In genomic region chr6:48803406-48804051, GRCm38 (mm10) we compare ENCODE assay signal across 22 mouse cellular contexts. TPM values are rescaled to one million over a fixed set of nuclear protein-coding genes. Genes with fewer than 3 reads are reported as not detected.
A peak's percentile ranks its signal among the peaks of the same experiment; 100 is the strongest.
DNase-seq lines count a peak whose midpoint lies in the region; ATAC-seq and TF ChIP-seq lines count a peak whose summit lies in the region.
"Had no signal": no experiment of that assay in that cellular context is flagged by ENCODE, and none has a peak within 500 bp of the region (broad histone marks: within the 10 kb centered on the region; RNA-seq: fewer than 3 reads in every experiment).

No protein-coding gene starts in this region.

- peak overlapping the region; percentile 26; the same call in 1 of the 2 replicates for H3K27ac ChIP-seq in hindbrain, postnatal 0 days
- no peak overlapping the region for H3K27ac ChIP-seq in hindbrain, embryonic 10.5 days
- no peak overlapping the region for H3K27ac ChIP-seq in intestine, embryonic 15.5 days
- H3K27ac ChIP-seq: embryonic facial prominence, embryonic 12.5 days; forebrain, embryonic 12.5 days; gastrocnemius, adult 2 months; hindbrain, embryonic 12.5 days had no signal

- H3K4me2 ChIP-seq in hindbrain, postnatal 0 days (ENCODE audit: low read depth, low read length) = no peak overlapping the region
- no peak overlapping the region for H3K4me2 ChIP-seq in intestine, embryonic 15.5 days (replicated peaks)
- H3K4me2 ChIP-seq: embryonic facial prominence, embryonic 12.5 days; forebrain, embryonic 12.5 days; heart, embryonic 12.5 days; hindbrain, embryonic 12.5 days had no signal

- peak; percentile 46 for DNase-seq in hindbrain, postnatal 0 days (ENCODE audit: low spot score)
- DNase-seq in hindbrain, embryonic 10.5 days (ENCODE audit: low spot score) = no peak
- peak; percentile 16 for DNase-seq in CD4-positive helper T cell, adult 2 months (ENCODE audit: low read depth, low spot score)
- DNase-seq in T-cell, adult 2 months (ENCODE audit: low spot score) = peak; percentile 5
- peak; percentile 22 for DNase-seq in induced T-regulatory cell, adult 2 months (ENCODE audit: low read depth)
- no peak for DNase-seq in adrenal gland, postnatal 25 days
- no peak for DNase-seq in spleen, adult 18-20 months
- DNase-seq: adrenal gland, postnatal 14 days; B cell, adult 2 months; cerebellum, adult 11 months; cerebellum, adult 8-10 months; cerebellum, postnatal 14 days; embryo, embryonic 11 days; gastrocnemius, adult 2 months; gastrocnemius, postnatal 25 days; heart, postnatal 36 days had no signal

- H3K4me3 ChIP-seq in hindbrain, postnatal 0 days (ENCODE audit: low read length) = no peak overlapping the region
- no peak overlapping the region for H3K4me3 ChIP-seq in hindbrain, embryonic 10.5 days
- no peak overlapping the region for H3K4me3 ChIP-seq in intestine, embryonic 15.5 days (replicated peaks)
- H3K4me3 ChIP-seq: embryonic facial prominence, embryonic 12.5 days; forebrain, embryonic 12.5 days; gastrocnemius, adult 2 months; heart, embryonic 12.5 days; hindbrain, embryonic 12.5 days had no signal

- no peaks in the 10 kb centered on the region for H3K27me3 ChIP-seq in hindbrain, postnatal 0 days (ENCODE audit: insufficient read depth, low read length)
- H3K27me3 ChIP-seq in hindbrain, embryonic 10.5 days (ENCODE audit: insufficient read depth, poor library complexity, severe bottlenecking) = no peaks in the 10 kb centered on the region
- H3K27me3 ChIP-seq in intestine, embryonic 15.5 days (replicated peaks) = no peaks in the 10 kb centered on the region
- H3K27me3 ChIP-seq: embryonic facial prominence, embryonic 12.5 days; forebrain, embryonic 12.5 days; heart, embryonic 12.5 days; hindbrain, embryonic 12.5 days had no signal

- no peak for TF ChIP-seq CTCF in hindbrain, postnatal 0 days (IDR thresholded peaks at IDR 0.05; ENCODE audit: low read depth)

- no peaks in the 10 kb centered on the region for H3K4me1 ChIP-seq in hindbrain, postnatal 0 days (ENCODE audit: insufficient read depth, low read length)
- H3K4me1 ChIP-seq in hindbrain, embryonic 10.5 days (replicated peaks) = no peaks in the 10 kb centered on the region
- H3K4me1 ChIP-seq in intestine, embryonic 15.5 days (replicated peaks) = no peaks in the 10 kb centered on the region
- H3K4me1 ChIP-seq: embryonic facial prominence, embryonic 12.5 days; forebrain, embryonic 12.5 days; heart, embryonic 12.5 days; hindbrain, embryonic 12.5 days had no signal

- H3K9me3 ChIP-seq in hindbrain, postnatal 0 days (ENCODE audit: low read length) = no peaks in the 10 kb centered on the region
- H3K9me3 ChIP-seq in hindbrain, embryonic 10.5 days = 0 out of 2 replicates have a peak, but pooled peaks cover 4% of the 10 kb centered on the region
- H3K9me3 ChIP-seq in intestine, embryonic 15.5 days = no peaks in the 10 kb centered on the region
- H3K9me3 ChIP-seq: embryonic facial prominence, embryonic 12.5 days; forebrain, embryonic 12.5 days; hindbrain, embryonic 12.5 days had no signal

- peak; percentile 55; the same call in 1 of the 2 replicates for ATAC-seq in hindbrain, postnatal 0 days
- ATAC-seq in intestine, embryonic 15.5 days = no peak

- no peaks in the 10 kb centered on the region for H3K36me3 ChIP-seq in hindbrain, postnatal 0 days (ENCODE audit: insufficient read depth, low read length)
- H3K36me3 ChIP-seq in hindbrain, embryonic 10.5 days = no peaks in the 10 kb centered on the region
- no peaks in the 10 kb centered on the region for H3K36me3 ChIP-seq in intestine, embryonic 15.5 days
- H3K36me3 ChIP-seq: embryonic facial prominence, embryonic 12.5 days; forebrain, embryonic 12.5 days; heart, embryonic 12.5 days; hindbrain, embryonic 12.5 days had no signal

- H3K9ac ChIP-seq in hindbrain, postnatal 0 days (replicated peaks; ENCODE audit: low read length) = no peak overlapping the region
- H3K9ac ChIP-seq in intestine, embryonic 15.5 days = no peak overlapping the region
- H3K9ac ChIP-seq: embryonic facial prominence, embryonic 12.5 days; forebrain, embryonic 12.5 days; heart, embryonic 12.5 days; hindbrain, embryonic 12.5 days had no signal

RNA-seq across cellular contexts. Expression of gene Gimap3, which starts 32.9 kb away (rescaled TPM):
- total RNA-seq in hindbrain, postnatal 0 days (2014; rRNA removed) = not detected in 2 replicates
- not detected in 2 replicates for polyA plus RNA-seq in hindbrain, postnatal 0 days (2015; fragmentation: Nextera tagmentation; extraction: Ambion mirVana)
- 0.09 TPM in 1 of 2 replicates, not detected in the other for polyA plus RNA-seq in hindbrain, embryonic 10.5 days (2016; fragmentation: Nextera tagmentation; extraction: Ambion mirVana)
- 0.15 and 0.20 TPM in 2 replicates for polyA plus RNA-seq in intestine, embryonic 15.5 days (2015; fragmentation: Nextera tagmentation; extraction: Ambion mirVana)
- 2.4 and 3.5 TPM in 2 replicates for total RNA-seq in adrenal gland, postnatal 25 days (2021)
- total RNA-seq: gastrocnemius, adult 2 months; granulocyte monocyte progenitor cell, adult 5-6 weeks had no signal
- polyA plus RNA-seq: embryonic facial prominence, embryonic 12.5 days; forebrain, embryonic 12.5 days; heart, embryonic 12.5 days; hindbrain, embryonic 12.5 days had no signal

RNA-seq across cellular contexts. Expression of gene Tmem176a, which starts 37.2 kb away (rescaled TPM):
- total RNA-seq in hindbrain, postnatal 0 days (2014; rRNA removed) = 27.2 and 45.4 TPM in 2 replicates
- polyA plus RNA-seq in hindbrain, postnatal 0 days (2015; fragmentation: Nextera tagmentation; extraction: Ambion mirVana) = 35.8 and 40.1 TPM in 2 replicates
- polyA plus RNA-seq in hindbrain, embryonic 10.5 days (2016; fragmentation: Nextera tagmentation; extraction: Ambion mirVana) = 16.9 and 21.5 TPM in 2 replicates
- polyA plus RNA-seq in intestine, embryonic 15.5 days (2015; fragmentation: Nextera tagmentation; extraction: Ambion mirVana) = 140 and 159 TPM in 2 replicates
- total RNA-seq in adrenal gland, postnatal 25 days (2021) = 210 and 286 TPM in 2 replicates

RNA-seq across cellular contexts. Expression of gene Tmem176b, which starts 37.8 kb away (rescaled TPM):
- 81.9 and 108 TPM in 2 replicates for total RNA-seq in hindbrain, postnatal 0 days (2014; rRNA removed)
- polyA plus RNA-seq in hindbrain, postnatal 0 days (2015; fragmentation: Nextera tagmentation; extraction: Ambion mirVana) = 148 and 152 TPM in 2 replicates
- 34.0 and 52.9 TPM in 2 replicates for polyA plus RNA-seq in hindbrain, embryonic 10.5 days (2016; fragmentation: Nextera tagmentation; extraction: Ambion mirVana)
- 341 and 366 TPM in 2 replicates for polyA plus RNA-seq in intestine, embryonic 15.5 days (2015; fragmentation: Nextera tagmentation; extraction: Ambion mirVana)
- 498 and 582 TPM in 2 replicates for total RNA-seq in adrenal gland, postnatal 25 days (2021)

RNA-seq across cellular contexts. Expression of gene Gimap5, which starts 57.5 kb away (rescaled TPM):
- 0.68 and 5.1 TPM in 2 replicates for total RNA-seq in hindbrain, postnatal 0 days (2014; rRNA removed)
- 1.9 and 2.4 TPM in 2 replicates for polyA plus RNA-seq in hindbrain, postnatal 0 days (2015; fragmentation: Nextera tagmentation; extraction: Ambion mirVana)
- polyA plus RNA-seq in hindbrain, embryonic 10.5 days (2016; fragmentation: Nextera tagmentation; extraction: Ambion mirVana) = 0.47 and 0.71 TPM in 2 replicates
- 10.5 and 10.9 TPM in 2 replicates for polyA plus RNA-seq in intestine, embryonic 15.5 days (2015; fragmentation: Nextera tagmentation; extraction: Ambion mirVana)
- total RNA-seq in adrenal gland, postnatal 25 days (2021) = 10.5 and 16.2 TPM in 2 replicates

Comparison
In these comparisons a context has a peak if more than half of its experiments do, and no peak if none do; other contexts are left out.
1. DNase-seq: peak in hindbrain, postnatal 0 days (single experiment), CD4-positive helper T cell, adult 2 months (single experiment), T-cell, adult 2 months (single experiment) and induced T-regulatory cell, adult 2 months (single experiment); none in hindbrain, embryonic 10.5 days (single experiment), adrenal gland, postnatal 25 days (single experiment) and spleen, adult 18-20 months (0 of 2).